Mouse (Mus musculus): ENCODE measurements around the gene Mpzl3.
"Not testable (repeated sequence)": the region's sequence is repeated elsewhere in the genome, so short reads cannot be mapped to it uniquely, and the experiment has no call there.

Mpzl3 gene

GRCm38 (mm10) chr9:45055082-45055713 is at the start of gene Mpzl3:
Gene Mpzl3 (plus strand): TSS chr9:45055186.
- peak; percentile 86 for DNase-seq

- no peak for DNase-seq
These were observed 47.6 kb upstream of the Mpzl3 start for GRCm38 (mm10) chr9:45007404-45007803.

DNA sequence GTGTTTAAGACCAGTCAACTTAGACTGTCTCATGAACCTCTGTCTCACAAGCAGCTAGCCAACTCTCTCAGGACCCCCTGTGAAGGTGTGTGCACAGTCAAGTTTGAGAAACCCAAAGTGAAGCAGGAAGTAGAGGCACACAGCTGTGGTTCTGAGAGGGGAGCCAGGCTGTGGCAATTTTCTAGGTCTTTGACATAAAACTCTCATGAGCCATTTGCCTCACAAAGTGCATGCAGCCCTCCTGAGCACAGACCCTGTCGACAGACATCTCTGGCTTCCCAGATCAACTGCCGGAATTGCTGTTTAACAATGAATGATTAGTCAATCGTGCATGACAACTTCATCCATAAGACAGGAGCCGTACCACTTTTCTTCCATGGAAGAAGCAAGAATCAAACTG is 46.6 kb upstream of the Mpzl3 start:
- no peak for DNase-seq

GRCm38 (mm10) chr9:45009180-45010078 is 45.6 kb upstream of the Mpzl3 start, which contains the start of gene Cd3e:
Gene Cd3e (minus strand): TSS chr9:45009627.
- no peak for DNase-seq

DNA sequence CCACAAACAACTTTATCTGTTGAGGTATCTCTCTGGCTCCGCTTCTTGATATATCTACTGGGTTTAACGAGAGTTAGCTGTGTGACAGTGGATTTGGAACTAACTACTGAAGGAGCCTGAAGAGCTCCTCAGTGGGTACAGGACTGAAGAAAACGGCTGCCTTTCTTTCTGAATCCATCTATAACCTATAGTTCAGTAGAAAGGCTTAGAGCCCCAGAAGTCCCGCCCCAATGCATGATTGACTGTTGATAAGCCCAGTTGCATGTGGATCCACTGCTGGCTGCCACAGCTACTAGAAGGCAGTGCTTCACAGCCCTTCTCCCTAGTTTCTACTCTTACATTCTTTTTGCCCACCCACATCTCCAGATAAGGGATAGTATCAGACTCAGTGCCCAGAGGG is 44.5 kb upstream of the Mpzl3 start:
- DNase-seq = no peak

GRCm38 (mm10) chr9:45011291-45011690 is 43.7 kb upstream of the Mpzl3 start:
- DNase-seq = no peak

DNA sequence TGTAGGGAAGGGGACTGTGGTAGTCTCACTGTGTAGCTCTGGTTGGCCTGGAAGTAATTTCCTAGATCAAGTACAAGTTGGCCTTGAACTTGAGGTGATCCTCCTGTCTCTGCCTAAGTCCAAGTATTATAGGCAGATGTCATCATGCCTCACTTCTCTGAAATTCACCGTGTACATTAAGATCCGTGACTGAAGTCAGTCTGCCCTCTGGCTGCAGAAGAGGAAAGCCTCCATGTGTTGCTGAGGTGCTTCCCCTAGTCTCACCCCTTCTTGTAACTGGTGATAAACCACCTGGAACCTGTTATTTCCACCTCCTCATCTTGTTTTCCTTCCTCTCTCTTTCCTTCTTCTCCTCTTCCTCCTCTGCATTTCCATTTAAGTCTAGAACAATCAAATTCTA is 40.1 kb upstream of the Mpzl3 start:
- DNase-seq = no peak

DNA sequence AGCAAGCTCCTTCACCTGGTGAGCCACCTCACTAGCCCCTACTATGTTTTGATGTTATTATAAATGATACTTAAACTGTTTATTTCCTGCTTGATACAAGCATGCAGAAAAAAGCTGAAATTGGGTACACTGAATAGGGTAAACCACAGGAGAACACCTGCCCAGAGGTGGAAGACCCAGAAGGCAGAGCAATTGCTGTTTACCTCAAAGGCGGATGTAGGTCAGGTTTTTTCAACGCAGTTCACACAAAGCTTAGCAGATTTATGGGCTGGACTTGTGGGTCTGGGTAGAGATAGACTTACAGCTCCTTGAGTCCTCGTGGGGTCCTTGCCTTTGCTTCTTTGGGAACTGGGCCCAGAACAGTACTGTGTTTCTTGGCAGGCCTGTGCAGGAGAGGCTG is 39.1 kb upstream of the Mpzl3 start:
- no peak for DNase-seq

DNA sequence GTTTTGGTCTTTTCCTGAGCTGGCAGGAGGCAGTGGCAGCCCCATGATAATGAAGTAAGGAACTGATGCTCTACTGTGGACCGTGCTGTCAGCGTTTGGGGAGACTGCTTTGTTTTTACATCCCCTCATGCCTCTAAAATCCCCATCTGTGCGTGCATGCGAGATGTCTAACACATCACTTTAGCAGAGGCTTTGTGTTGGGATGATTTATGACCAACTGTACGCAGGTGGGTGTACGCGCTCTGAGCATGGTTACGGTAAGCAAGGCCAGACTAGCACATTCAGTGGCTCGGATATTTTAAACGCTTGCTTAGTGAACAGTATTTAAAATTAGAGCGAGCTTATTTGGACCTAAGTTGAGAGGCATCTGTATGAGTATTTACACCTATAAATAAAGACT is 37.0 kb upstream of the Mpzl3 start:
- peak; percentile 20 for DNase-seq

DNA sequence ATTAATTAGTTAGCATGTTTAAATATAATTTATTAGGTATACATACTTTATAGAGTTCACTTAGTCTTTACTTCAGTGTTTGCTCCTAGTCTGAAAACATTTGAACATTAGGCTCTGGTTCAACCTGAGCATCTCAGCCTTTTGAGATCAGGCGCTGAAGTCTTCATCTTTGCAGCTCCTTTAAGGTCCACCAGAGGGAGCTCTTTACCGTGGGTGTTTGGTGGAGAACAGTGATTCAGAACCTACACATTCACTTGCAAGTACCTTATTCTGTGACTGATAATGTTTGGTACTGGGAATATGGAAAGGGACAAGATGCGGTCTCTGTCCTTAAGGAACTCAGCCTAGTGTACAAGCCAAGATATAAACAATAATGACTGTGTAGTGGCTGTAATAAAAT is 32.2 kb upstream of the Mpzl3 start:
- peak; percentile 51 for DNase-seq

GRCm38 (mm10) chr9:45023638-45024037 is 31.3 kb upstream of the Mpzl3 start:
- no peak for DNase-seq

DNA sequence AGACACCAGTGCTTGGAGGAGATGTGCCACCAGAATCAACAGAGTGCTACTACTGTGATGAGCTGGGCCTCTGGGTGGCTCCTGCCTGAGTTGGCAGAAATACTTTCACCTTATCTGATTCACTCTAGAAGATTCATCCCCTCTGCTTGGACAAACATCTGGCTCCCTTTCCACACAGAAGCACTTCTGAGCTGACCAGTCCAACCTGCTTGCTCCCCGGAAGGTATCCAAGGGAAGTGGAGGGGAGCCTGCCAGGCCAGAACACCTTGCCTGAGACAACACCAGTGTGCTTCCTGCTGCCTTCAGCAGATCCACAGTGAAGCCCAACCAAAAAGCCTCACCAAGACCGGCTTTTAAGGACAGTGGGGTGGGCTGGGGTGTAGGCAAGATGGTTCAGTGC is 30.8 kb upstream of the Mpzl3 start:
- no peak for DNase-seq

DNA sequence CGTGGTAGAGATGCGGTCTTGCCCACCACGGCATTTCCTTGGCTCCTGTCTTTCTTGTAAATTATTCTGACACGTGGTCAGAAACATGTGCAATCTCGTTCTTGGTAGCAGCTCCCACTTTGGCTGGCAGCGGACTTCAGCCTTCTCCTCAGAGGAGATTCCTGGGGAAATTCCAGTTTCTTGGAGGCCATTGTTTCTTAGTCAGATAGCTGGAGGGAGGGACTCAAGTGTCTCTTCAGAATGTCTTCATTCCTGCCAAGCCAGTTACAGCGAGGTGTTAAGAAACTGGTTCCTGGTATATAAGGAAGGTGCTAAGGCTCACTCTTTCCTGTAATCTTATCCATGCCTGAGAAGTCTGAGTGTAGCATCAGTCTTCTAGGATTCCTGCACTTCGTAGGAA is 27.6 kb upstream of the Mpzl3 start:
- DNase-seq = no peak

- DNase-seq = no peak
These were observed 24.6 kb upstream of the Mpzl3 start for GRCm38 (mm10) chr9:45030341-45030740.

- no peak for DNase-seq
These were observed 22.7 kb upstream of the Mpzl3 start for GRCm38 (mm10) chr9:45032261-45032660.

- DNase-seq = no peak
These were observed 20.5 kb upstream of the Mpzl3 start for GRCm38 (mm10) chr9:45034526-45034925.

GRCm38 (mm10) chr9:45037803-45038202 is 17.2 kb upstream of the Mpzl3 start:
- DNase-seq = not testable (repeated sequence)

DNA sequence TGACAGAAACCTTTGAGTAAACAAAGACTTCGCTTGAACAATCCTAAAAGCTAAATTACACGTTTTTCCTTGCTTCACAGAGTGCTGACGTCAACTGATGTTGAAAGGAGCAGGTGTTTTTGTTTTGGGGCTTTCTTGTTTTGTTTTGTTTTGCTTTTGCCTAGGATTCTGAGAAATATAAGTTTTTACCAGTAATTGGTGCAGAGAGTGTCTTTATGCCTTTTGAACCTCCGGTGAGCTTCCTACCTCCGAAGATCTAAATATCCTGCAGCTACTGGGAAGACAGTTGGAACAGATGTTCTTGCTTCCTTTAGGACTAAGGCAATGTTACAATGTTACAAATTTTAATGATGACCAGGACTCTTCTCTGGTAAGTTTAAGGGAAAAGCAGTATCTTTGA is 15.5 kb upstream of the Mpzl3 start, which contains the start of gene Mpzl2:
Mpzl2 (plus strand) TSS at position 301 of the 400 bp plus-strand sequence.
- DNase-seq = no peak

- DNase-seq = no peak
These were observed 14.7 kb upstream of the Mpzl3 start for GRCm38 (mm10) chr9:45040066-45040845.

- no peak for DNase-seq
These were observed 13.7 kb upstream of the Mpzl3 start for GRCm38 (mm10) chr9:45041131-45041838.

GRCm38 (mm10) chr9:45042056-45042720 is 12.8 kb upstream of the Mpzl3 start:
- DNase-seq = peak; percentile 4

GRCm38 (mm10) chr9:45042947-45043346 is 12.0 kb upstream of the Mpzl3 start:
- no peak for DNase-seq
